31 mouse cellular contexts compared by ENCODE assay signal in the genomic region with DNA sequence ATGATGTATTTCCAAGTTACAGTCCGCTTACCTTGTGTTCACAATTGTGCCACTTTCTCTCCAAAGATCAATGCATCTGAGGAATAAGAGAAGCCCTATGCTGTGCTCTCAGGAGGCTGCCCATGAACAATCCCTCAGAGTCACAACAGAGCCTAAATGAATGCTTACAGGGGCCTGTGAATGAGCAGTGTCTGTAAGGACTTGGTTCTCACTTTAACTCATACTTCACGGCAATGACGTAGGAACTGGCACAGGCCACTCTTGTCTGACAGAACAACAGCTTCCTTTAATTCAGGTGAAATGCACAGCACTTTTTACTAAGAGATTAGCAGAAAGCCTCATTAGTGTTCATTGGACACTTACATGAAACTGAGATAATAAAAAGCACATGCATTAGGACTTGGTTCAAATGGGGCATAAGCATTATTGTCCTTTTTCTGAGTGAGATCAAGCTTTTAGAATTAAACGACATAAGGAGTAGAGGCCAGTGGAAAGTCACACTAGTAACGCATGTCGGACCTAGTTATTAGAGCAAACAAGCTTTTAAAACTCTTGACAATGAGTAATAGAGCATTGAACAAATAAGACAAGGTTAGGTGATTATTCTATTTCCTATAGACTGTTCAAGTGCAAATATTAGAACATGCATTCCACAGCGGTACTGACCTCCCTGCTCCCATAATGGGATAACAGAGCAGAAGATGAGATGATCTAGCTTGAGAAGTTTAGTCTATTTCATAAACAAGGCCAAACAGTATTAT.
DNase-seq lines count a peak whose midpoint lies in the region; ATAC-seq and TF ChIP-seq lines count a peak whose summit lies in the region.
"Had no signal": no experiment of that assay in that cellular context is flagged by ENCODE, and none has a peak within 500 bp of the region (broad histone marks: within the 10 kb centered on the region; RNA-seq: fewer than 3 reads in every experiment).

No protein-coding gene starts in this region.

- no peak overlapping the region for H3K4me3 ChIP-seq in forebrain, embryonic 12.5 days (replicated peaks)
- no peak overlapping the region for H3K4me3 ChIP-seq in forebrain, postnatal 0 days (ENCODE audit: low read depth, low read length)
- H3K4me3 ChIP-seq in forebrain, embryonic 14.5 days (ENCODE audit: low read depth, low read length): no peak overlapping the region
- H3K4me3 ChIP-seq in stomach, embryonic 15.5 days (replicated peaks): no peak overlapping the region
- H3K4me3 ChIP-seq in layer of hippocampus, adult 2 months: no peak overlapping the region
- H3K4me3 ChIP-seq: embryonic facial prominence, embryonic 10.5 days; embryonic facial prominence, embryonic 13.5 days; erythroblast, embryonic 14.5 days; gastrocnemius, adult 2 months; heart, embryonic 13.5 days; hindbrain, embryonic 15.5 days; intestine, embryonic 15.5 days had no signal

- no peak overlapping the region for H3K4me2 ChIP-seq in forebrain, embryonic 12.5 days
- H3K4me2 ChIP-seq in forebrain, postnatal 0 days (ENCODE audit: low read depth): no peak overlapping the region
- H3K4me2 ChIP-seq in forebrain, embryonic 14.5 days (ENCODE audit: low read length): no peak overlapping the region
- H3K4me2 ChIP-seq in stomach, embryonic 15.5 days: no peak overlapping the region
- H3K4me2 ChIP-seq: embryonic facial prominence, embryonic 13.5 days; heart, embryonic 13.5 days; hindbrain, embryonic 15.5 days; intestine, embryonic 15.5 days had no signal

- H3K9ac ChIP-seq in forebrain, embryonic 12.5 days: no peak overlapping the region
- H3K9ac ChIP-seq in forebrain, postnatal 0 days: no peak overlapping the region
- H3K9ac ChIP-seq in forebrain, embryonic 14.5 days (ENCODE audit: low read length): no peak overlapping the region
- H3K9ac ChIP-seq in stomach, embryonic 15.5 days: no peak overlapping the region
- H3K9ac ChIP-seq: embryonic facial prominence, embryonic 13.5 days; heart, embryonic 13.5 days; hindbrain, embryonic 15.5 days; intestine, embryonic 15.5 days had no signal

- 41% methylated on average over 7 of the region's 7 CpGs for WGBS in forebrain, embryonic 12.5 days
- whole genome bisulfite sequencing in forebrain, postnatal 0 days: 26% methylated on average over 7 of the region's 7 CpGs
- WGBS in forebrain, embryonic 14.5 days: 18% methylated on average over 7 of the region's 7 CpGs
- WGBS in stomach, embryonic 15.5 days: 57% methylated on average over 7 of the region's 7 CpGs

- ATAC-seq in forebrain, embryonic 12.5 days (ENCODE audit: low FRiP score): peak; percentile 75; the same call in 1 of the 2 replicates
- no peak for ATAC-seq in forebrain, postnatal 0 days
- peak; percentile 87 for ATAC-seq in forebrain, embryonic 14.5 days
- ATAC-seq in stomach, embryonic 15.5 days (ENCODE audit: insufficient read depth, low FRiP score, low read depth): peak; percentile 53; the same call in 1 of the 2 replicates
- ATAC-seq: intestine, embryonic 15.5 days; Patski had no signal

- TF ChIP-seq POLR2A in brain, embryonic 14.5 days (IDR thresholded peaks at IDR 0.05; ENCODE audit: borderline replicate concordance, extremely low read depth, insufficient read depth, insufficient read length, poor library complexity, severe bottlenecking): no peak

- no peak for TF ChIP-seq CTCF in forebrain, postnatal 0 days (IDR thresholded peaks at IDR 0.05; ENCODE audit: low read depth)
- TF ChIP-seq CTCF in brain, embryonic 14.5 days (IDR thresholded peaks at IDR 0.05; ENCODE audit: borderline replicate concordance, extremely low read depth, insufficient read depth, insufficient read length): no peak
- TF ChIP-seq CTCF in layer of hippocampus, adult 2 months (conservative IDR thresholded peaks at IDR 0.05): no peak

- no peaks in the 10 kb centered on the region for H3K4me1 ChIP-seq in forebrain, embryonic 12.5 days
- no peaks in the 10 kb centered on the region for H3K4me1 ChIP-seq in forebrain, postnatal 0 days (ENCODE audit: insufficient read depth)
- no peaks in the 10 kb centered on the region for H3K4me1 ChIP-seq in forebrain, embryonic 14.5 days (ENCODE audit: control insufficient read depth, insufficient read depth, low read length)
- no peaks in the 10 kb centered on the region for H3K4me1 ChIP-seq in stomach, embryonic 15.5 days
- H3K4me1 ChIP-seq: embryonic facial prominence, embryonic 10.5 days; embryonic facial prominence, embryonic 13.5 days; heart, embryonic 13.5 days; hindbrain, embryonic 15.5 days; intestine, embryonic 15.5 days had no signal

- no peaks in the 10 kb centered on the region for H3K36me3 ChIP-seq in forebrain, embryonic 12.5 days (replicated peaks)
- no peaks in the 10 kb centered on the region for H3K36me3 ChIP-seq in forebrain, postnatal 0 days (ENCODE audit: insufficient read depth)
- H3K36me3 ChIP-seq in forebrain, embryonic 14.5 days (ENCODE audit: control insufficient read depth, insufficient read depth, low read length): no peaks in the 10 kb centered on the region
- H3K36me3 ChIP-seq in stomach, embryonic 15.5 days: no peaks in the 10 kb centered on the region
- H3K36me3 ChIP-seq: embryonic facial prominence, embryonic 10.5 days; embryonic facial prominence, embryonic 13.5 days; G1E; heart, embryonic 13.5 days; hindbrain, embryonic 15.5 days; intestine, embryonic 15.5 days had no signal

- H3K27me3 ChIP-seq in forebrain, embryonic 12.5 days: no peaks in the 10 kb centered on the region
- H3K27me3 ChIP-seq in forebrain, postnatal 0 days (ENCODE audit: insufficient read depth, low read length): no peaks in the 10 kb centered on the region
- no peaks in the 10 kb centered on the region for H3K27me3 ChIP-seq in forebrain, embryonic 14.5 days (replicated peaks; ENCODE audit: control insufficient read depth, insufficient read depth, low read length)
- no peaks in the 10 kb centered on the region for H3K27me3 ChIP-seq in stomach, embryonic 15.5 days (replicated peaks)
- H3K27me3 ChIP-seq: CH12.LX; embryonic facial prominence, embryonic 13.5 days; heart, embryonic 13.5 days; hindbrain, embryonic 15.5 days; intestine, embryonic 15.5 days; Patski had no signal

- H3K9me3 ChIP-seq in forebrain, embryonic 12.5 days: no peaks in the 10 kb centered on the region
- no peaks in the 10 kb centered on the region for H3K9me3 ChIP-seq in forebrain, postnatal 0 days (ENCODE audit: low read length)
- no peaks in the 10 kb centered on the region for H3K9me3 ChIP-seq in forebrain, embryonic 14.5 days (replicated peaks; ENCODE audit: control insufficient read depth, low read length)
- no peaks in the 10 kb centered on the region for H3K9me3 ChIP-seq in stomach, embryonic 15.5 days
- H3K9me3 ChIP-seq: embryonic facial prominence, embryonic 10.5 days; embryonic facial prominence, embryonic 13.5 days; G1E; heart, embryonic 13.5 days; hindbrain, embryonic 15.5 days; intestine, embryonic 15.5 days had no signal

- H3K27ac ChIP-seq in forebrain, embryonic 12.5 days: no peak overlapping the region
- H3K27ac ChIP-seq in forebrain, postnatal 0 days (ENCODE audit: low read depth, low read length): no peak overlapping the region
- H3K27ac ChIP-seq in forebrain, embryonic 14.5 days (ENCODE audit: low read depth, low read length): no peak overlapping the region
- no peak overlapping the region for H3K27ac ChIP-seq in stomach, embryonic 15.5 days
- H3K27ac ChIP-seq in layer of hippocampus, adult 2 months: no peak overlapping the region
- H3K27ac ChIP-seq: embryonic facial prominence, embryonic 10.5 days; embryonic facial prominence, embryonic 13.5 days; gastrocnemius, adult 2 months; heart, embryonic 13.5 days; hindbrain, embryonic 15.5 days; intestine, embryonic 15.5 days had no signal

- no peak for DNase-seq in forebrain, postnatal 0 days
- peak; percentile 82 for DNase-seq in brain, embryonic 14.5 days (ENCODE audit: low read depth)
- DNase-seq in forebrain, embryonic 14.5 days (ENCODE audit: low spot score): peak; percentile 73
- DNase-seq in layer of hippocampus, adult 2 months (ENCODE audit: low spot score in 2 of 2): no peak
- DNase-seq in testis, postnatal 14 days (ENCODE audit: low spot score): no peak
- DNase-seq in spleen, postnatal 36 days (ENCODE audit: low spot score in 2 of 2): no peak
- DNase-seq: adrenal gland, postnatal 10 days; adrenal gland, postnatal 36 days; B cell, adult 2 months; cerebellum, adult 11-12 months; cerebellum, adult 8-10 months; cerebellum, postnatal 10 days; cerebellum, postnatal 36 days; embryo, embryonic 11 days; gastrocnemius, adult 2 months; gastrocnemius, postnatal 14 days; heart, adult 11 months; heart, postnatal 14 days; heart, postnatal 4 days; kidney, adult 11 months had no signal

Comparison
In these comparisons a context has a peak if more than half of its experiments do, and no peak if none do; other contexts are left out.
1. DNase-seq: peak in brain, embryonic 14.5 days (single experiment) and forebrain, embryonic 14.5 days (single experiment); none in forebrain, postnatal 0 days (single experiment), layer of hippocampus, adult 2 months (0 of 2), testis, postnatal 14 days (single experiment) and spleen, postnatal 36 days (0 of 2).